Mouse (Mus musculus) heart, embryonic 11.5 days (tissue): ENCODE data around the gene Trp53i13. TPM values are rescaled to one million over a fixed set of nuclear protein-coding genes. Genes with fewer than 3 reads are reported as not detected.
"Not testable (repeated sequence)": the region's sequence is repeated elsewhere in the genome, so short reads cannot be mapped to it uniquely, and the experiment has no call there.

Experiments used
- ATAC-seq: fragments of 200-750 bp; cut with Nextera tagmentation; replicated peaks from 2 replicates; pipeline ENCODE4 v1.8.0; 2017; ENCODE audit warnings: moderate library complexity; ENCODE audit not compliant: insufficient number of reproducible peaks, low FRiP score, low TSS enrichment
- H3K27ac ChIP-seq: fragments of 300-500 bp; sonication (generic); 2 replicates; pipeline ENCODE4 v1.5.1; 2014; ENCODE audit warnings: mild to moderate bottlenecking, low read depth, low read length
- H3K27me3 ChIP-seq: fragments of 300-500 bp; sonication (generic); 2 replicates; pipeline ENCODE4 v1.6.1; 2014; ENCODE audit warnings: mild to moderate bottlenecking, low read length, mixed read lengths; ENCODE audit not compliant: control insufficient read depth, insufficient read depth
- H3K36me3 ChIP-seq: fragments of 300-500 bp; sonication (generic); 2 replicates; pipeline ENCODE4 v1.6.1; 2014; ENCODE audit warnings: mild to moderate bottlenecking, low read length, moderate library complexity, mixed read lengths; ENCODE audit not compliant: control insufficient read depth, insufficient read depth
- H3K4me1 ChIP-seq: fragments of 300-500 bp; sonication (generic); 2 replicates; pipeline ENCODE4 v1.6.1; 2014; ENCODE audit warnings: low read length; ENCODE audit not compliant: control insufficient read depth, insufficient read depth
- H3K4me2 ChIP-seq: fragments of 300-500 bp; sonication (generic); 2 replicates; pipeline ENCODE4 v1.6.1; 2014; ENCODE audit warnings: mild to moderate bottlenecking, moderate library complexity
- H3K4me3 ChIP-seq: fragments of 300-500 bp; sonication (generic); 2 replicates; pipeline ENCODE4 v1.5.1; 2014; ENCODE audit warnings: low read depth, low read length
- H3K9ac ChIP-seq: fragments of 300-500 bp; sonication (generic); 2 replicates; pipeline ENCODE4 v1.6.1; 2014; ENCODE audit warnings: mild to moderate bottlenecking, low read depth, low read length, moderate library complexity
- H3K9me3 ChIP-seq: fragments of 300-500 bp; sonication (generic); replicated peaks from 2 replicates; pipeline ENCODE4 v1.6.1; 2016; ENCODE audit warnings: low read length; ENCODE audit not compliant: control insufficient read depth
- WGBS: fragments of 180-500 bp; shearing (Covaris S2); extraction: QIAGEN DNeasy Blood & Tissue Kit; methylation state at CpG from one replicate; pipeline ENCODE4 v1.1.7; 2014; ENCODE audit not compliant: insufficient replicate concordance; 5-methylcytosine and 5-hydroxymethylcytosine counted together
- polyA plus RNA-seq: library from polyadenylated mRNA; unstranded; fragments of >200 nt; fragmentation: Nextera tagmentation; extraction: Ambion mirVana; gene quantifications from 2 replicates; pipeline ENCODE4 v1.2.1, GENCODE M21; 2014

Gene Trp53i13
- polyA plus RNA-seq = 23.0 and 24.8 TPM in 2 replicates

- 8% methylated on average over 39 of the region's 39 CpGs for WGBS
- Histone ChIP-seq H3K4me2 (peak within 1 kb of the TSS; percentile 98), H3K36me3 (no peaks in the 10 kb centered on the region), H3K9ac (peak within 1 kb of the TSS; percentile 72), H3K4me3 (peak within 1 kb of the TSS; percentile 73), H3K9me3 (no peaks in the 10 kb centered on the region), H3K27ac (peak within 1 kb of the TSS; percentile 59), H3K27me3 (peaks cover 21% of the 10 kb centered on the region), H3K4me1 (peaks cover 30% of the 10 kb centered on the region)
- no peak for ATAC-seq
Observed at GRCm38 (mm10) chr11:77515637-77516552, at the start of gene Trp53i13. TSS of gene Trp53i13 (minus strand) at chr11:77515980.

- H3K9me3 ChIP-seq = no peaks in the 10 kb centered on the region
- H3K4me1 ChIP-seq = no peaks in the 10 kb centered on the region
- no peak overlapping the region for H3K9ac ChIP-seq
- 96% methylated on average over 7 of the region's 7 CpGs for WGBS
- no peak overlapping the region for H3K4me2 ChIP-seq
- H3K4me3 ChIP-seq = no peak overlapping the region
- no peak overlapping the region for H3K27ac ChIP-seq
- ATAC-seq = no peak
- H3K36me3 ChIP-seq = peaks cover 27% of the 10 kb centered on the region
- H3K27me3 ChIP-seq = no peaks in the 10 kb centered on the region
Observed at GRCm38 (mm10) chr11:77545261-77545660, 29.5 kb upstream of the Trp53i13 start.

GRCm38 (mm10) chr11:77532202-77532846, 16.5 kb upstream of the Trp53i13 start:
- no peak overlapping the region for H3K27ac ChIP-seq
- H3K27me3 ChIP-seq = no peaks in the 10 kb centered on the region
- 89% methylated on average over 4 of the region's 4 CpGs for WGBS
- H3K9me3 ChIP-seq = no peaks in the 10 kb centered on the region
- ATAC-seq = no peak
- H3K4me3 ChIP-seq = no peak overlapping the region
- H3K36me3 ChIP-seq = peaks cover 5% of the 10 kb centered on the region; the same call in 1 of the 2 replicates
- no peak overlapping the region for H3K4me2 ChIP-seq
- H3K9ac ChIP-seq = no peak overlapping the region
- no peaks in the 10 kb centered on the region for H3K4me1 ChIP-seq

GRCm38 (mm10) chr11:77530862-77531261, 15.1 kb upstream of the Trp53i13 start:
- 75% methylated on average over 2 of the region's 2 CpGs for WGBS
- Histone ChIP-seq H3K9ac (no peak overlapping the region), H3K4me3 (no peak overlapping the region), H3K36me3 (no peaks in the 10 kb centered on the region), H3K4me1 (no peaks in the 10 kb centered on the region), H3K27me3 (no peaks in the 10 kb centered on the region), H3K9me3 (no peaks in the 10 kb centered on the region), H3K4me2 (no peak overlapping the region), H3K27ac (no peak overlapping the region)
- ATAC-seq = no peak

GRCm38 (mm10) chr11:77529644-77530043, 13.9 kb upstream of the Trp53i13 start:
- H3K36me3 ChIP-seq = no peaks in the 10 kb centered on the region
- no peak for ATAC-seq
- H3K4me1 ChIP-seq = no peaks in the 10 kb centered on the region
- no peaks in the 10 kb centered on the region for H3K9me3 ChIP-seq
- H3K9ac ChIP-seq = no peak overlapping the region
- no peak overlapping the region for H3K4me2 ChIP-seq
- WGBS = 69% methylated on average over 3 of the region's 3 CpGs
- H3K27me3 ChIP-seq = no peaks in the 10 kb centered on the region
- no peak overlapping the region for H3K4me3 ChIP-seq
- H3K27ac ChIP-seq = no peak overlapping the region

GRCm38 (mm10) chr11:77528420-77528819, 12.6 kb upstream of the Trp53i13 start:
- H3K9me3 ChIP-seq, H3K27ac ChIP-seq, ATAC-seq, H3K4me2 ChIP-seq, H3K27me3 ChIP-seq, H3K9ac ChIP-seq, H3K36me3 ChIP-seq, H3K4me3 ChIP-seq, H3K4me1 ChIP-seq: not testable (repeated sequence)
- 89% methylated on average over 3 of the region's 3 CpGs for WGBS

- 76% methylated on average over 3 of the region's 3 CpGs for WGBS
- no peak for ATAC-seq
- Histone ChIP-seq H3K36me3 (no peaks in the 10 kb centered on the region), H3K4me2 (no peak overlapping the region), H3K27me3 (no peaks in the 10 kb centered on the region), H3K4me3 (no peak overlapping the region), H3K9me3 (no peaks in the 10 kb centered on the region), H3K27ac (no peak overlapping the region), H3K4me1 (no peaks in the 10 kb centered on the region), H3K9ac (no peak overlapping the region)
Observed at GRCm38 (mm10) chr11:77525804-77526486, 10.2 kb upstream of the Trp53i13 start.
